In the genomic region with DNA sequence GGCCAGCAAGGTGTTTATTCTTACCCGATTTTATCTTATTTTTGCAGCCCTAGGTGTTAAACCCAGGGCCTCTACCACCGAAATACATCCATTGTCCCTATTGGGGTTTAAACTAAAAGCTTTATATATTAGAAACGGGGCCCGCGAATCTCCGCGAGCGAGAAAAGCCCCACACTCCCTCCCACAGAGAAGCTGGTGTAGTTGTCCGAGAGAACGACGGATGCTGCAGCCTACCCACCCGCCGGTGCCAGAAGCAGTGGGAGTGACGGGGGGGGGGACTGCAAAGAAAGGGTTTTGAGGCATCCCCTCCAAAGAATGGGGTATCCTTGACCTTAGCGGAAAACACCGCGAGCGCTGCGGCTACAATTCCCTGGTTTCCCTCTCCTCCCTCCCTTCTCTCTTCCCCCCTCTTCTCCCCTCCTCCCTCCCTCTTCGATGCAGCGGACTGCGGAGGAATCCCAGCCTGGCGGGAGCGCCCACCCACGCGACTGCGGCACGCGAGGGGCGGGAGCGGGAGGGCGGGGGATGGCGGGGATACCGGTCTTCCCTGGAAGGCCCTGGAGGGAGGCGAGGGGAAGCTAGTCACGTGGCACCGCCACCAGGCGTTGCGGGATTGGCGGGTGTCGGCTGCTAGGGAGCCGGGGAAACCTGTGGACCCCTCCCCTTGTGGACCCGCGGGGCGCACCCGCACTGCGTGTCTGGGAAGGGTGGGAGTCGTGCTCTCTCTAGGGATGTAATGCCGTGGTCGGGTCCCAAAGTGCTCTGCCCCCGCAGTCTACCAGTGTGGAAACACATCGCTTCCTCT, we compare ENCODE assay signal across 8 mouse cellular contexts. TPM values are rescaled to one million over a fixed set of nuclear protein-coding genes. Genes with fewer than 3 reads are reported as not detected.
DNase-seq lines count a peak whose midpoint lies in the region; ATAC-seq and TF ChIP-seq lines count a peak whose summit lies in the region.

No protein-coding gene starts in this region.

- H3K9me3 ChIP-seq in kidney, postnatal 0 days (replicated peaks; ENCODE audit: low read length), result no peaks in the 10 kb centered on the region
- no peaks in the 10 kb centered on the region for H3K9me3 ChIP-seq in liver, embryonic 11.5 days (ENCODE audit: control insufficient read depth, low read length)

- 2% methylated on average over 52 of the region's 52 CpGs for WGBS in heart, adult 2 months
- WGBS in kidney, postnatal 0 days, result under 1% methylated on average over 51 of the region's 52 CpGs
- WGBS in liver, embryonic 11.5 days, result 1% methylated on average over 52 of the region's 52 CpGs

- no peaks in the 10 kb centered on the region; the same call in 1 of the 2 replicates for H3K27me3 ChIP-seq in heart, adult 2 months (ENCODE audit: control insufficient read depth, insufficient read depth, low read length)
- H3K27me3 ChIP-seq in kidney, postnatal 0 days (ENCODE audit: insufficient read depth, low read length), result peaks cover 12% of the 10 kb centered on the region; the same call in 1 of the 2 replicates
- peaks cover 48% of the 10 kb centered on the region for H3K27me3 ChIP-seq in liver, embryonic 11.5 days (replicated peaks; ENCODE audit: control insufficient read depth, insufficient read depth, low read length)
- no peaks in the 10 kb centered on the region for H3K27me3 ChIP-seq in testis, adult 2 months (ENCODE audit: control insufficient read depth, insufficient read depth, low read length)

- no peak for TF ChIP-seq EP300 in heart, adult 2 months (IDR thresholded peaks at IDR 0.05; ENCODE audit: insufficient read depth, low read depth, low read length)

- H3K9ac ChIP-seq in heart, adult 2 months (ENCODE audit: low read depth, low read length), result peak overlapping the region; percentile 39
- H3K9ac ChIP-seq in kidney, postnatal 0 days (ENCODE audit: low read depth, low read length), result peak overlapping the region; percentile 54
- H3K9ac ChIP-seq in liver, embryonic 11.5 days (ENCODE audit: low read depth, low read length), result peak overlapping the region; percentile 62

- TF ChIP-seq CTCF in heart, adult 2 months (IDR thresholded peaks at IDR 0.05), result no peak
- TF ChIP-seq CTCF in kidney, postnatal 0 days (IDR thresholded peaks at IDR 0.05; ENCODE audit: low read depth), result no peak
- TF ChIP-seq CTCF in testis, adult 2 months (IDR thresholded peaks at IDR 0.05; ENCODE audit: control insufficient read depth, insufficient read depth, insufficient replicate concordance, low read depth, low read length), result no peak

- DNase-seq in thymus, postnatal 25 days, result peak; percentile 16
- DNase-seq in thymus, adult 18-20 months, result no peak
- DNase-seq in embryo, embryonic 11 days, result peak; percentile 91
- peak; percentile 73 to 75 for DNase-seq in heart, adult 2 months
- DNase-seq in kidney, postnatal 0 days (ENCODE audit: low spot score), result peak; percentile 81
- peak; percentile 75 for DNase-seq in liver, embryonic 11.5 days (ENCODE audit: low spot score)

- no peak for TF ChIP-seq POLR2A in heart, adult 2 months (IDR thresholded peaks at IDR 0.05; ENCODE audit: insufficient read depth, low read depth, low read length)
- TF ChIP-seq POLR2A in testis, adult 2 months (IDR thresholded peaks at IDR 0.05; ENCODE audit: control insufficient read depth, low read depth, low read length), result no peak; the same call in 1 of the 2 replicates

- H3K36me3 ChIP-seq in heart, adult 2 months (ENCODE audit: control insufficient read depth, insufficient read depth, low read length), result no peaks in the 10 kb centered on the region
- H3K36me3 ChIP-seq in kidney, postnatal 0 days (ENCODE audit: insufficient read depth, low read length), result no peaks in the 10 kb centered on the region
- no peaks in the 10 kb centered on the region for H3K36me3 ChIP-seq in liver, embryonic 11.5 days (ENCODE audit: control insufficient read depth, insufficient read depth, low read length)
- H3K36me3 ChIP-seq in testis, adult 2 months (ENCODE audit: control insufficient read depth, insufficient read depth, low read length), result no peaks in the 10 kb centered on the region; the same call in 1 of the 2 replicates

- H3K4me1 ChIP-seq in heart, adult 2 months (ENCODE audit: control insufficient read depth, insufficient read depth, low read length), result peaks cover 1% of the 10 kb centered on the region; the same call in 1 of the 2 replicates
- H3K4me1 ChIP-seq in kidney, postnatal 0 days (replicated peaks; ENCODE audit: insufficient read depth, low read length), result 0 out of 2 replicates have a peak, but pooled peaks cover 7% of the 10 kb centered on the region
- peaks cover 36% of the 10 kb centered on the region for H3K4me1 ChIP-seq in liver, embryonic 11.5 days (replicated peaks; ENCODE audit: control insufficient read depth, insufficient read depth, low read length)
- H3K4me1 ChIP-seq in testis, adult 2 months (ENCODE audit: control insufficient read depth, insufficient read depth, low read length), result peaks cover 10% of the 10 kb centered on the region

- peak overlapping the region; percentile 66 for H3K4me3 ChIP-seq in heart, adult 2 months
- peak overlapping the region; percentile 52 for H3K4me3 ChIP-seq in kidney, postnatal 0 days (replicated peaks; ENCODE audit: low read depth, low read length)
- peak overlapping the region; percentile 61 for H3K4me3 ChIP-seq in liver, embryonic 11.5 days (ENCODE audit: low read depth, low read length)
- peak overlapping the region; percentile 93 for H3K4me3 ChIP-seq in testis, adult 2 months (ENCODE audit: control insufficient read depth, low read depth, low read length)

- H3K79me2 ChIP-seq in heart, adult 2 months (replicated peaks; ENCODE audit: control insufficient read depth, insufficient read depth, low read length), result no peaks in the 10 kb centered on the region

- no peak overlapping the region for H3K27ac ChIP-seq in heart, adult 2 months
- H3K27ac ChIP-seq in kidney, postnatal 0 days, result no peak overlapping the region
- H3K27ac ChIP-seq in liver, embryonic 11.5 days (ENCODE audit: low read depth, low read length), result no peak overlapping the region
- peak overlapping the region; percentile 94 for H3K27ac ChIP-seq in testis, adult 2 months (ENCODE audit: control insufficient read depth, insufficient read depth, low read depth, low read length)

- intact Hi-C loops in heart, adult 2 months (cut with DNase I), result no loop called here

- peak; percentile 78 for ATAC-seq in kidney, postnatal 0 days (replicated peaks; ENCODE audit: low FRiP score, low read depth)
- ATAC-seq in liver, embryonic 11.5 days (replicated peaks; ENCODE audit: low FRiP score), result peak; percentile 32; the same call in 1 of the 2 replicates
- ATAC-seq in monocyte, adult 5-6 weeks (replicated peaks; ENCODE audit: insufficient number of reproducible peaks, low FRiP score, low TSS enrichment, poor library complexity, severe bottlenecking), result peak; percentile 70

- peak overlapping the region; percentile 99 for H3K4me2 ChIP-seq in kidney, postnatal 0 days (ENCODE audit: low read length)
- peak overlapping the region; percentile 97 for H3K4me2 ChIP-seq in liver, embryonic 11.5 days

RNA-seq across cellular contexts. Expression of a gene that starts 9.4 kb away (rescaled TPM):
- 10 to 100 TPM; 27.1 to 28.1 TPM for total RNA-seq in heart, adult 2 months (2021)
- polyA plus RNA-seq in heart, adult 2 months (2012; rRNA removed), result 21.1 and 24.7 TPM in 2 replicates
- polyA plus RNA-seq in kidney, postnatal 0 days (2015; fragmentation: Nextera tagmentation; extraction: Ambion mirVana), result 6.1 and 7.1 TPM in 2 replicates
- polyA plus RNA-seq in liver, embryonic 11.5 days (2014; fragmentation: Nextera tagmentation; extraction: Ambion mirVana), result 6.7 and 7.2 TPM in 2 replicates
- 223 to 304 TPM (median 264 TPM) in 3 replicates for total RNA-seq in monocyte, adult 5-6 weeks (2017)
- polyA plus RNA-seq in testis, adult 2 months (2012; rRNA removed), result 515 and 590 TPM in 2 replicates

RNA-seq across cellular contexts. Expression of a gene that starts 56.6 kb away (rescaled TPM):
- total RNA-seq in heart, adult 2 months (2021), result not detected
- polyA plus RNA-seq in heart, adult 2 months (2012; rRNA removed), result 0.23 TPM in 1 of 2 replicates, not detected in the other
- polyA plus RNA-seq in kidney, postnatal 0 days (2015; fragmentation: Nextera tagmentation; extraction: Ambion mirVana), result 10.2 and 10.5 TPM in 2 replicates
- polyA plus RNA-seq in liver, embryonic 11.5 days (2014; fragmentation: Nextera tagmentation; extraction: Ambion mirVana), result 2.3 and 3.3 TPM in 2 replicates
- not detected in 3 replicates for total RNA-seq in monocyte, adult 5-6 weeks (2017)
- polyA plus RNA-seq in testis, adult 2 months (2012; rRNA removed), result 0.42 and 2.4 TPM in 2 replicates

RNA-seq across cellular contexts. Expression of a gene that starts 56.9 kb away (rescaled TPM):
- total RNA-seq in heart, adult 2 months (2021), result 10 to 100 TPM; 63.1 to 70.5 TPM
- 41.8 and 43.4 TPM in 2 replicates for polyA plus RNA-seq in heart, adult 2 months (2012; rRNA removed)
- 173 and 188 TPM in 2 replicates for polyA plus RNA-seq in kidney, postnatal 0 days (2015; fragmentation: Nextera tagmentation; extraction: Ambion mirVana)
- polyA plus RNA-seq in liver, embryonic 11.5 days (2014; fragmentation: Nextera tagmentation; extraction: Ambion mirVana), result 235 and 256 TPM in 2 replicates
- 62.2 to 89.0 TPM (median 73.4 TPM) in 3 replicates for total RNA-seq in monocyte, adult 5-6 weeks (2017)
- polyA plus RNA-seq in testis, adult 2 months (2012; rRNA removed), result 98.0 and 115 TPM in 2 replicates

Comparison
In these comparisons a context has a peak if more than half of its experiments do, and no peak if none do; other contexts are left out.
1. DNase-seq: peak in thymus, postnatal 25 days (single experiment), embryo, embryonic 11 days (single experiment), heart, adult 2 months (2 of 2), kidney, postnatal 0 days (single experiment) and liver, embryonic 11.5 days (single experiment); none in thymus, adult 18-20 months (0 of 2).
2. RNA of a gene that starts 9.4 kb away (polyA plus RNA-seq): 515 to 590 TPM in testis, adult 2 months; 21.1 to 24.7 TPM in heart, adult 2 months, 6.7 to 7.2 TPM in liver, embryonic 11.5 days and 6.1 to 7.1 TPM in kidney, postnatal 0 days; every median in the first group is over 10 times any median in the second.
3. Peak in every context shown above with its lines, with median percentiles within 50 percentile points of each other: H3K4me3 ChIP-seq, H3K9ac ChIP-seq and ATAC-seq.